Mouse (Mus musculus): ENCODE results near the gene Cntn4.

Gene Cntn4

DNA sequence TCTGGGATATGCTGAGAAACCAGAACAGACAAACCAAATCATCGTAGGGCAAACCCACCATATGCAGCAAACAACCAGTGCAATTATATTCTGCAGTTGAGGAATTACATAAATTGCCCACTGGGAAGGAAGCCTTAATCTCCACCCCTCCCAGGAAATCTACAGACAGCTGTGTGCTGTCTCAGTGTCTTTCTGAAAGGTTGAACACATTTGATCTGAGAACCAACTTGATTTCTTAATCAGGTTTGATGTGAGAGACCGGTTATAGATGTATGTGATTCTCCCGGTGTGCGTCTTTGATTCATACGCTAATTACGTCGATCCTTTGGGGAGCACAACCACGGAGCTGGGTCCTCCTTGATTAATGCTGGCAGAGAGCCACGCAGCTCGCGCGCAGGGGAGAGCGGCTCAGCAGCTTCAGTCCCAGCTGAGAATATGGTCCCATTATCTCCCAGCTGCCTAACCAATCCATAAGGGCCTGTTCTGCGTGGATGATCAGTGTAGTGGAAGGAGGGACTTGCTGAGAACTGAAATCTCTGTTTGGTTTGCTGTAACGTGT lies 441.1 kb downstream of the Cntn4 start:
- Histone ChIP-seq H3K27me3 (ENCODE audit: insufficient read depth, low read length) (no peaks in the 10 kb centered on the region), H3K9me3 (ENCODE audit: low read length) (no peaks in the 10 kb centered on the region), H3K36me3 (ENCODE audit: insufficient read depth, low read length) (no peaks in the 10 kb centered on the region), H3K4me1 (replicated peaks; ENCODE audit: low read depth, low read length) (no peaks in the 10 kb centered on the region), H3K4me3 (replicated peaks; ENCODE audit: low read length) (no peak overlapping the region)
- TF ChIP-seq CTCF (conservative IDR thresholded peaks at IDR 0.05; ENCODE audit: low read length): no peak
- TF ChIP-seq NANOG (IDR thresholded peaks at IDR 0.05; ENCODE audit: borderline replicate concordance, low read length): no peak
- no peak for TF ChIP-seq POU5F1 (IDR thresholded peaks at IDR 0.05; ENCODE audit: borderline replicate concordance, low read length)

DNA sequence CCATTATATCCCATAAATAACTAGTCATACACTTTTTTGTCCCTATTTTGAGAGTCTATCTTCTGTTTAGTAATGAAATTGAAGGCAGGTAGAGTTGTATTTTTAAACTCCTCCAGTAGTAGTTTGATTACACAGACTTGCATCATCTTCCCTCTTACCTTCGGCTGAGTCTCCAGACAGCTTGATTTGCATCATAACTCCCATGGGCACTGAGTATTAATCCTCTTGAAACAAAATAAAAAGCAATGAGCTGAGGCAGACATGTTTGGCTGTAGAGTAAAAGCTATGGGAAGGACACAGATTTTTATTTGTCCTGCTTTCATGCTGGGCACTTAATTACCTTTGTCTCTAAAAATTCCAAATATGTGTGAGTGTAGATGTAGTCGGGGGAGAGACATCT lies 476.1 kb downstream of the Cntn4 start:
- H3K9me3 ChIP-seq (ENCODE audit: low read length): no peaks in the 10 kb centered on the region
- no peaks in the 10 kb centered on the region for H3K4me1 ChIP-seq (replicated peaks; ENCODE audit: low read depth, low read length)
- no peak overlapping the region for H3K4me3 ChIP-seq (replicated peaks; ENCODE audit: low read length)
- H3K27me3 ChIP-seq (ENCODE audit: insufficient read depth, low read length): no peaks in the 10 kb centered on the region
- TF ChIP-seq NANOG (IDR thresholded peaks at IDR 0.05; ENCODE audit: borderline replicate concordance, low read length): no peak
- TF ChIP-seq CTCF (conservative IDR thresholded peaks at IDR 0.05; ENCODE audit: low read length): no peak
- no peaks in the 10 kb centered on the region for H3K36me3 ChIP-seq (ENCODE audit: insufficient read depth, low read length)

DNA sequence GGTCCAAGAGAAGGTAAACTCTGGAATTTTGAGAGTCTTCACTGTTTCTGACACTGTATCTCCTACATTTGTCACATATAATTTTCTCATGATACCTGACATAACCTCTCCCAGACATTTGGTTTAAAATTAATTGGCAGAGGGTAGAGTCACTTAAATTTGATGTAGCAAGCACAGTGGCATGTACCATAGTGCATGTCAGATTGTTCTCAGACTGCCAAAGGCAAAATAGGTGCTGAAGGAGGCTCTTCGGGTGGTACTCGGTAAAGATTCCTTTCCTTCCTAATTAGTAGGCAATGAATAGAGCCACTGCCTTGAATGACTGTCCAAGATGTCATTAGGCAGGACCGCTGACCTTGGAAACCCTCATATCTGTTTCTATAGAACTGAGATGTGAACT lies 477.9 kb downstream of the Cntn4 start:
- H3K27me3 ChIP-seq (ENCODE audit: insufficient read depth, low read length): no peaks in the 10 kb centered on the region
- no peaks in the 10 kb centered on the region for H3K36me3 ChIP-seq (ENCODE audit: insufficient read depth, low read length)
- no peak overlapping the region for H3K4me3 ChIP-seq (replicated peaks; ENCODE audit: low read length)
- no peaks in the 10 kb centered on the region for H3K4me1 ChIP-seq (replicated peaks; ENCODE audit: low read depth, low read length)
- TF ChIP-seq POU5F1 (IDR thresholded peaks at IDR 0.05; ENCODE audit: borderline replicate concordance, low read length): no peak
- no peak for TF ChIP-seq NANOG (IDR thresholded peaks at IDR 0.05; ENCODE audit: borderline replicate concordance, low read length)
- no peak for TF ChIP-seq CTCF (conservative IDR thresholded peaks at IDR 0.05; ENCODE audit: low read length)
- H3K9me3 ChIP-seq (ENCODE audit: low read length): no peaks in the 10 kb centered on the region

DNA sequence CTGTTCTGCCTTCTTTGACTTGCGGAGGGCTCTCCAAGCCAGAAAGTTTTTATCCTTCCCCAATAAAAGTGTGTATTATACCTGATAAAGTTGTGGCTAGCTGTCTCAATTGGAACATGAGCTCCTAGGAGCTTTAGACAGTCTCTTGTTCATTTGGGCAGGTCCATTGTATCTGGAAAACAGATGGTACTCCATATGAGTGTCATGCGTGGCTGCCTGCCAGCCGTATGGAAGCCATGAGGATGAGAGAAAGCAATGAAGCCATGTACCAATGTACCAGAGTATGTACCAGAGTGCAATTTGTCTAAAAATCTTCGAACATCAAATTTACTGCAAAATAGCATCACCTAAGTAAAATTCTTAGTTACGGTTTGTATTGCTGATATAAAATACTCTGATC lies 500.1 kb downstream of the Cntn4 start:
- Histone ChIP-seq H3K4me1 (replicated peaks; ENCODE audit: low read depth, low read length) (no peaks in the 10 kb centered on the region), H3K9me3 (ENCODE audit: low read length) (no peaks in the 10 kb centered on the region), H3K36me3 (ENCODE audit: insufficient read depth, low read length) (no peaks in the 10 kb centered on the region), H3K27me3 (ENCODE audit: insufficient read depth, low read length) (no peaks in the 10 kb centered on the region), H3K4me3 (replicated peaks; ENCODE audit: low read length) (no peak overlapping the region)
- no peak for TF ChIP-seq NANOG (IDR thresholded peaks at IDR 0.05; ENCODE audit: borderline replicate concordance, low read length)
- no peak for TF ChIP-seq CTCF (conservative IDR thresholded peaks at IDR 0.05; ENCODE audit: low read length)
- no peak for TF ChIP-seq POU5F1 (IDR thresholded peaks at IDR 0.05; ENCODE audit: borderline replicate concordance, low read length)

DNA sequence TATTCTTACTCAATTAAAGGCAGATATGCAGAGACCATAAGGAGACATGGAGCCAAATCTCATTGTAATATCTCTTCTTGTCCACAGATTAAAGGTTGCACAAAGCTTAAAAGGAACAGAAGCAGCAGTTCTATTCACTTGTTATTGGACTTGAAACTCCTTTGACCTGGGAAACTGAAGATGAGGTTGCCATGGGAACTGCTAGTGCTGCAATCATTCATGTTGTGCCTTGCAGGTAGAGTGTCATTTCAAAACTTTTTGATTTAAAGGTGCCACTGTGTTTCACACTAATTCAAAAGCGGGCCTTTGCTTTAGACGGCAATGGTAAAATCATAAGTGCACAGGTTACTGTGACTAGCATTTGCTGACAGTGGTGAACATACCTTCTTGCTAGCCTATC lies 504.1 kb downstream of the Cntn4 start:
- H3K27me3 ChIP-seq (ENCODE audit: insufficient read depth, low read length): no peaks in the 10 kb centered on the region
- no peaks in the 10 kb centered on the region for H3K4me1 ChIP-seq (replicated peaks; ENCODE audit: low read depth, low read length)
- H3K9me3 ChIP-seq (ENCODE audit: low read length): no peaks in the 10 kb centered on the region
- H3K4me3 ChIP-seq (replicated peaks; ENCODE audit: low read length): no peak overlapping the region
- no peak for TF ChIP-seq POU5F1 (IDR thresholded peaks at IDR 0.05; ENCODE audit: borderline replicate concordance, low read length)
- no peak for TF ChIP-seq NANOG (IDR thresholded peaks at IDR 0.05; ENCODE audit: borderline replicate concordance, low read length)
- TF ChIP-seq CTCF (conservative IDR thresholded peaks at IDR 0.05; ENCODE audit: low read length): no peak
- H3K36me3 ChIP-seq (ENCODE audit: insufficient read depth, low read length): no peaks in the 10 kb centered on the region

DNA sequence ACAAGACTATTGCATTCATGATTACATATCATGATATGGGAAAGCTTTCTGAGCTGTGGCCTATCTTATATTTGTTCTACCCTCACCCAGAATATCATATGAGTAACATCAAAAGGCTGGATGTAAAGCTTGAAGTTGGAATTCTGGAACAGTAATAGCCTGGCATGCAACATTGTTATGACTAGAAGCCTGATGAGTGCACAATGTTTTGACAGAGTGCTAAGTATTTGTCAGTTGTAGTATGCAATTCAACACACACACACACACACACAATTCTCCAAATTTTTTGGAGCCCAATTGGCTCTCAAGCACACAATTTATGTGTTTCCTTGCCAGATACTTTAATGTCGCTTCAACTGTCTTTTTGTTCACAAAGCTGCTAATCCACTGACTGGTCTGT lies 523.5 kb downstream of the Cntn4 start:
- no peaks in the 10 kb centered on the region for H3K36me3 ChIP-seq (ENCODE audit: insufficient read depth, low read length)
- H3K4me1 ChIP-seq (replicated peaks; ENCODE audit: low read depth, low read length): no peaks in the 10 kb centered on the region
- no peaks in the 10 kb centered on the region for H3K27me3 ChIP-seq (ENCODE audit: insufficient read depth, low read length)
- no peak for TF ChIP-seq CTCF (conservative IDR thresholded peaks at IDR 0.05; ENCODE audit: low read length)
- no peak for TF ChIP-seq POU5F1 (IDR thresholded peaks at IDR 0.05; ENCODE audit: borderline replicate concordance, low read length)
- TF ChIP-seq NANOG (IDR thresholded peaks at IDR 0.05; ENCODE audit: borderline replicate concordance, low read length): no peak
- H3K4me3 ChIP-seq (replicated peaks; ENCODE audit: low read length): no peak overlapping the region
- H3K9me3 ChIP-seq (ENCODE audit: low read length): no peaks in the 10 kb centered on the region

DNA sequence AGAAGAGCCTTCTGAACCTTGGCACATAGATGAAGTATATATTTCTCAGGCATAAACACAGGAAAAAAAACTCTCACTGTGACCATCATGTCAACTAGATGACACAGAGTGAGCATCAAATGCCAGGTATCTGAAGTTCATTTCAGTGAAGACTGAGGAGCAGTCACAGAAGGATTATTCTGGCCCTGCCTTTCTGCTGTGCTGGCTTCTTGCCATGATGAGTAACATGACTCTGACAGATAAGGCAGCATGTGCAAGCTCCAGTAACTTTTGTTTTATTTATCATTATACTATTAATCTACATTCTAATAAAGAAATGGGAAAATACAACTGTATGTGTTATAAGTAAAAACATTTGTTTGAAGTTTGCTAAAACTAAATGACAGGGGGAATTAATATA lies 529.9 kb downstream of the Cntn4 start:
- Histone ChIP-seq H3K36me3 (ENCODE audit: insufficient read depth, low read length) (no peaks in the 10 kb centered on the region), H3K4me3 (replicated peaks; ENCODE audit: low read length) (no peak overlapping the region), H3K27me3 (ENCODE audit: insufficient read depth, low read length) (no peaks in the 10 kb centered on the region), H3K9me3 (ENCODE audit: low read length) (no peaks in the 10 kb centered on the region), H3K4me1 (replicated peaks; ENCODE audit: low read depth, low read length) (no peaks in the 10 kb centered on the region)
- no peak for TF ChIP-seq POU5F1 (IDR thresholded peaks at IDR 0.05; ENCODE audit: borderline replicate concordance, low read length)
- no peak for TF ChIP-seq CTCF (conservative IDR thresholded peaks at IDR 0.05; ENCODE audit: low read length)
- TF ChIP-seq NANOG (IDR thresholded peaks at IDR 0.05; ENCODE audit: borderline replicate concordance, low read length): no peak

DNA sequence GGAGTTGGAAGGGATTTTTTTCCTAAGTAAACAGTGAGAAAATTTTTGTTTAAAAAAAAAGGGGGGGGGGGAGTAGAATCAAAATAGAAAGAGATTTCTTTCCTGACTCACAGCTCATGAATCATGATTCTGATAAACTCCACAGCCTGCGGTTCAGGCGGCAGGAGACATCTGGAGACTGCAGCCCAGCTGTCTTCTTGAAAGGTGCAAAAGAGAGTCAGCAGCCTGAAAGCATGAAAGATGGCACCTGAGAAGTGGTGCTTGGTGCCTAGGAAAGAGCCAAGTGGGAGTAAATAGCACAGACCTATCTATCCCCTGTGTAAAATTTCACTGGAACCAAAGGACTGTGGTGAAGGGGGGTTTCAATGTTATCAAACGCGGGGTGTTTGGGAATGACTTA lies 535.6 kb downstream of the Cntn4 start:
- Histone ChIP-seq H3K27me3 (ENCODE audit: insufficient read depth, low read length) (no peaks in the 10 kb centered on the region), H3K4me3 (replicated peaks; ENCODE audit: low read length) (no peak overlapping the region), H3K4me1 (replicated peaks; ENCODE audit: low read depth, low read length) (no peaks in the 10 kb centered on the region), H3K36me3 (ENCODE audit: insufficient read depth, low read length) (no peaks in the 10 kb centered on the region), H3K9me3 (ENCODE audit: low read length) (no peaks in the 10 kb centered on the region)
- TF ChIP-seq NANOG (IDR thresholded peaks at IDR 0.05; ENCODE audit: borderline replicate concordance, low read length) (no peak), POU5F1 (IDR thresholded peaks at IDR 0.05; ENCODE audit: borderline replicate concordance, low read length) (no peak), CTCF (conservative IDR thresholded peaks at IDR 0.05; ENCODE audit: low read length) (no peak)
